Comparison of ENCODE assay signal across 14 mouse cellular contexts in the genomic region with DNA sequence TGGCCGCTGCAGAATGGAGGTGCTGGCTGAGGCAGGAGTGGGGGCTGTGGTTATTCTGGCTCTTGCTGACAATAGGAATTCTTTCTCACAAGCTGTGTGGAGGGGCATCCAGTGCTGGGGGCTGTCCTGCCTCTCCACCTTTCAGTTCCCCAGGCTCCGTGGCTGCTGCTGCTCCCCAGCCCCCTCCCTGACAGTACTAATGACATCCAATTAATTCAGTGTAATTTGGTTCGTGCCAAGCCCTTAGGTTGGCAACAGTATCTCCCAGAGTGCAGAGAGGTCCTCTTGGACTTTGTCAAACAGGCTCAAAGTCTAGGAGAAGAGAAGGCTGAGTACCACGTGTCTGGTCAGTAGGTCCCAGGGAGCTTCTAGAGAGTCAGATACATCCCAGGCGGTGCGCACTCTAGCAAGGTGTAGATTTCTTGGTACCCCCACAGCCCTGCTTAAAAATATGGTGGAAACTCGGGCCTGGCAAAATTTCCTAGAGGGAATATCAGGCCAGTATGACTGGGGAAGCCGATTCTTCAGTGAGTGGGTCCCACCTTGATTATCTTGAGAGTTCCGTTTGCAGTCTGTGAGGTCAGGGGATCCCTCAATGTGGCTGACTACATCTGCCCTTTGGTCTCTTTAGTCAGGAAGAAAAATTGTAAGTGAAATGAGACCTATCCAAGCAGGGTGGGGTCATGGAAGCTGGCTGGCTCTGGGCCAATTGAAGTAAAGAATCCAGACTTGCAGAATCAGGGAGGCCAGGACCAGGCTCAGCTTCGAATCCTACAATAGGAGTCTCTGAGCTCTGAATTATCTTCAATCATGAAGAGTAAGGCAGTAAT. TPM values are rescaled to one million over a fixed set of nuclear protein-coding genes. Genes with fewer than 3 reads are reported as not detected.
DNase-seq lines count a peak whose midpoint lies in the region; ATAC-seq and TF ChIP-seq lines count a peak whose summit lies in the region.
"Had no signal": no experiment of that assay in that cellular context is flagged by ENCODE, and none has a peak within 500 bp of the region (broad histone marks: within the 10 kb centered on the region; RNA-seq: fewer than 3 reads in every experiment).

No protein-coding gene starts in this region.

- H3K4me2 ChIP-seq in forebrain, embryonic 14.5 days (ENCODE audit: low read length) = no peak overlapping the region
- no peak overlapping the region for H3K4me2 ChIP-seq in forebrain, embryonic 12.5 days
- no peak overlapping the region; the same call in 1 of the 2 replicates for H3K4me2 ChIP-seq in midbrain, embryonic 13.5 days (replicated peaks)
- H3K4me2 ChIP-seq in midbrain, postnatal 0 days (ENCODE audit: low read depth, low read length, poor library complexity, severe bottlenecking) = no peak overlapping the region
- H3K4me2 ChIP-seq: heart, embryonic 12.5 days; liver, embryonic 13.5 days had no signal

- no peak overlapping the region for H3K4me3 ChIP-seq in forebrain, embryonic 14.5 days (ENCODE audit: low read depth, low read length)
- no peak overlapping the region for H3K4me3 ChIP-seq in forebrain, embryonic 12.5 days (replicated peaks)
- H3K4me3 ChIP-seq in midbrain, embryonic 13.5 days (replicated peaks) = no peak overlapping the region
- no peak overlapping the region for H3K4me3 ChIP-seq in midbrain, postnatal 0 days (ENCODE audit: low read depth, low read length)
- no peak overlapping the region for H3K4me3 ChIP-seq in kidney, adult 2 months (ENCODE audit: insufficient read depth, low read depth, low read length)
- no peak overlapping the region for H3K4me3 ChIP-seq in small intestine, adult 2 months (ENCODE audit: low read depth, low read length)
- H3K4me3 ChIP-seq: heart, embryonic 12.5 days; liver, embryonic 13.5 days had no signal

- DNase-seq in forebrain, embryonic 14.5 days (ENCODE audit: low spot score) = peak; percentile 45
- no peak for DNase-seq in midbrain, postnatal 0 days (ENCODE audit: low spot score)
- DNase-seq in kidney, adult 2 months = peak; percentile 87
- DNase-seq in spleen, postnatal 36 days (ENCODE audit: low spot score in 2 of 2) = no peak
- DNase-seq: cerebellum, postnatal 10 days; embryo, embryonic 11 days; heart, postnatal 36 days; liver, embryonic 13.5 days; thymus, postnatal 25 days had no signal

- no peak overlapping the region for H3K27ac ChIP-seq in forebrain, embryonic 14.5 days (ENCODE audit: low read depth, low read length)
- no peak overlapping the region for H3K27ac ChIP-seq in forebrain, embryonic 12.5 days
- no peak overlapping the region; the same call in 1 of the 2 replicates for H3K27ac ChIP-seq in midbrain, embryonic 13.5 days
- H3K27ac ChIP-seq in midbrain, postnatal 0 days (ENCODE audit: low read depth, low read length) = no peak overlapping the region
- H3K27ac ChIP-seq in kidney, adult 2 months (ENCODE audit: insufficient read depth, low read depth, low read length) = no peak overlapping the region
- peak overlapping the region; percentile 72 for H3K27ac ChIP-seq in small intestine, adult 2 months (ENCODE audit: insufficient read depth, low read depth, low read length)
- H3K27ac ChIP-seq: liver, embryonic 13.5 days had no signal

- TF ChIP-seq POLR2A in kidney, adult 2 months (IDR thresholded peaks at IDR 0.05; ENCODE audit: low read depth, low read length) = no peak
- no peak for TF ChIP-seq POLR2A in small intestine, adult 2 months (IDR thresholded peaks at IDR 0.05; ENCODE audit: low read depth, low read length)

- TF ChIP-seq CTCF in midbrain, postnatal 0 days (IDR thresholded peaks at IDR 0.05) = no peak
- TF ChIP-seq CTCF in kidney, adult 2 months (conservative IDR thresholded peaks at IDR 0.05; ENCODE audit: insufficient read depth, insufficient read length, low read depth, low read length) = no peak
- TF ChIP-seq CTCF in small intestine, adult 2 months (IDR thresholded peaks at IDR 0.05; ENCODE audit: extremely low read depth, insufficient read length, insufficient replicate concordance, low read depth, low read length) = no peak

- no peaks in the 10 kb centered on the region for H3K27me3 ChIP-seq in forebrain, embryonic 14.5 days (replicated peaks; ENCODE audit: control insufficient read depth, insufficient read depth, low read length)
- H3K27me3 ChIP-seq in forebrain, embryonic 12.5 days = no peaks in the 10 kb centered on the region; the same call in 1 of the 2 replicates
- peaks cover 3% of the 10 kb centered on the region; the same call in 1 of the 2 replicates for H3K27me3 ChIP-seq in midbrain, embryonic 13.5 days
- no peaks in the 10 kb centered on the region; the same call in 1 of the 2 replicates for H3K27me3 ChIP-seq in midbrain, postnatal 0 days (ENCODE audit: insufficient read depth, low read length)
- H3K27me3 ChIP-seq in kidney, adult 2 months (replicated peaks; ENCODE audit: control insufficient read depth, insufficient read depth, low read length) = no peaks in the 10 kb centered on the region
- H3K27me3 ChIP-seq in small intestine, adult 2 months (ENCODE audit: control insufficient read depth, insufficient read depth, low read length) = no peaks in the 10 kb centered on the region
- H3K27me3 ChIP-seq: heart, embryonic 12.5 days had no signal

- WGBS in forebrain, embryonic 14.5 days = 42% methylated on average over 10 of the region's 10 CpGs
- WGBS in forebrain, embryonic 12.5 days = 52% methylated on average over 10 of the region's 10 CpGs
- WGBS in midbrain, embryonic 13.5 days = 57% methylated on average over 10 of the region's 10 CpGs
- 62% methylated on average over 10 of the region's 10 CpGs for WGBS in midbrain, postnatal 0 days
- WGBS in kidney, adult 2 months = 55% methylated on average over 10 of the region's 10 CpGs
- WGBS in small intestine, adult 2 months = 31% methylated on average over 10 of the region's 10 CpGs

- H3K4me1 ChIP-seq in forebrain, embryonic 14.5 days (ENCODE audit: control insufficient read depth, insufficient read depth, low read length) = peaks cover 11% of the 10 kb centered on the region
- H3K4me1 ChIP-seq in forebrain, embryonic 12.5 days = peaks cover 19% of the 10 kb centered on the region
- H3K4me1 ChIP-seq in midbrain, embryonic 13.5 days (replicated peaks) = peaks cover 26% of the 10 kb centered on the region
- H3K4me1 ChIP-seq in midbrain, postnatal 0 days (ENCODE audit: insufficient read depth, low read length) = 0 out of 2 replicates have a peak, but pooled peaks cover 4% of the 10 kb centered on the region
- H3K4me1 ChIP-seq in kidney, adult 2 months (ENCODE audit: control insufficient read depth, insufficient read depth, low read length) = no peaks in the 10 kb centered on the region
- H3K4me1 ChIP-seq in small intestine, adult 2 months (ENCODE audit: control insufficient read depth, insufficient read depth, insufficient read length, low read length) = peaks cover 20% of the 10 kb centered on the region
- H3K4me1 ChIP-seq: liver, embryonic 13.5 days had no signal

- H3K9ac ChIP-seq in forebrain, embryonic 14.5 days (ENCODE audit: low read length) = no peak overlapping the region
- H3K9ac ChIP-seq in forebrain, embryonic 12.5 days = no peak overlapping the region
- H3K9ac ChIP-seq in midbrain, embryonic 13.5 days (replicated peaks) = peak overlapping the region; percentile 14; the same call in 1 of the 2 replicates
- no peak overlapping the region for H3K9ac ChIP-seq in midbrain, postnatal 0 days (replicated peaks; ENCODE audit: low read length, poor library complexity, severe bottlenecking)
- H3K9ac ChIP-seq: heart, embryonic 12.5 days; liver, embryonic 13.5 days had no signal

- ATAC-seq in forebrain, embryonic 14.5 days = 0 out of 2 replicates have a peak, but pooled peaks have one; percentile 23
- ATAC-seq in forebrain, embryonic 12.5 days (ENCODE audit: low FRiP score) = no peak
- no peak for ATAC-seq in midbrain, embryonic 13.5 days
- ATAC-seq in midbrain, postnatal 0 days (ENCODE audit: low FRiP score) = no peak
- ATAC-seq: Patski had no signal

- no peaks in the 10 kb centered on the region for H3K9me3 ChIP-seq in forebrain, embryonic 14.5 days (replicated peaks; ENCODE audit: control insufficient read depth, low read length)
- H3K9me3 ChIP-seq in forebrain, embryonic 12.5 days = no peaks in the 10 kb centered on the region
- H3K9me3 ChIP-seq in midbrain, embryonic 13.5 days = no peaks in the 10 kb centered on the region
- no peaks in the 10 kb centered on the region for H3K9me3 ChIP-seq in midbrain, postnatal 0 days (ENCODE audit: low read length)
- H3K9me3 ChIP-seq: heart, embryonic 12.5 days; liver, embryonic 13.5 days had no signal

- H3K36me3 ChIP-seq in forebrain, embryonic 14.5 days (ENCODE audit: control insufficient read depth, insufficient read depth, low read length) = no peaks in the 10 kb centered on the region
- H3K36me3 ChIP-seq in forebrain, embryonic 12.5 days (replicated peaks) = no peaks in the 10 kb centered on the region
- H3K36me3 ChIP-seq in midbrain, embryonic 13.5 days = no peaks in the 10 kb centered on the region
- no peaks in the 10 kb centered on the region for H3K36me3 ChIP-seq in midbrain, postnatal 0 days (ENCODE audit: insufficient read depth, low read length)
- no peaks in the 10 kb centered on the region for H3K36me3 ChIP-seq in kidney, adult 2 months (ENCODE audit: control insufficient read depth, insufficient read depth, low read length)
- no peaks in the 10 kb centered on the region for H3K36me3 ChIP-seq in small intestine, adult 2 months (ENCODE audit: control insufficient read depth, insufficient read depth, low read length)
- H3K36me3 ChIP-seq: heart, embryonic 12.5 days; liver, embryonic 13.5 days had no signal

RNA-seq across cellular contexts. Expression of a gene that starts 26.5 kb away (rescaled TPM):
- polyA plus RNA-seq in forebrain, embryonic 14.5 days (2014; fragmentation: Nextera tagmentation; extraction: Ambion mirVana) = 40.7 and 48.9 TPM in 2 replicates
- polyA plus RNA-seq in forebrain, embryonic 12.5 days (2016; fragmentation: Nextera tagmentation; extraction: Ambion mirVana) = 36.5 and 40.3 TPM in 2 replicates
- polyA plus RNA-seq in midbrain, embryonic 13.5 days (2015; fragmentation: Nextera tagmentation; extraction: Ambion mirVana) = 33.2 and 34.3 TPM in 2 replicates
- 27.0 and 31.6 TPM in 2 replicates for total RNA-seq in midbrain, postnatal 0 days (2014; rRNA removed)
- polyA plus RNA-seq in midbrain, postnatal 0 days (2015; fragmentation: Nextera tagmentation; extraction: Ambion mirVana) = 28.9 and 34.4 TPM in 2 replicates
- polyA plus RNA-seq in kidney, adult 2 months (2012; rRNA removed) = 56.9 and 60.1 TPM in 2 replicates
- polyA plus RNA-seq in small intestine, adult 2 months (2012; rRNA removed) = 17.8 and 27.4 TPM in 2 replicates

RNA-seq across cellular contexts. Expression of a gene that starts 48.3 kb away (rescaled TPM):
- 21.8 and 22.1 TPM in 2 replicates for polyA plus RNA-seq in forebrain, embryonic 14.5 days (2014; fragmentation: Nextera tagmentation; extraction: Ambion mirVana)
- 24.8 and 26.0 TPM in 2 replicates for polyA plus RNA-seq in forebrain, embryonic 12.5 days (2016; fragmentation: Nextera tagmentation; extraction: Ambion mirVana)
- 25.3 and 28.2 TPM in 2 replicates for polyA plus RNA-seq in midbrain, embryonic 13.5 days (2015; fragmentation: Nextera tagmentation; extraction: Ambion mirVana)
- total RNA-seq in midbrain, postnatal 0 days (2014; rRNA removed) = 24.7 and 30.2 TPM in 2 replicates
- polyA plus RNA-seq in midbrain, postnatal 0 days (2015; fragmentation: Nextera tagmentation; extraction: Ambion mirVana) = 49.4 and 51.4 TPM in 2 replicates
- polyA plus RNA-seq in kidney, adult 2 months (2012; rRNA removed) = 22.4 and 24.9 TPM in 2 replicates
- 11.4 and 14.0 TPM in 2 replicates for polyA plus RNA-seq in small intestine, adult 2 months (2012; rRNA removed)

Comparison
In these comparisons a context has a peak if more than half of its experiments do, and no peak if none do; other contexts are left out.
1. DNase-seq: peak in forebrain, embryonic 14.5 days (single experiment) and kidney, adult 2 months (single experiment); none in midbrain, postnatal 0 days (single experiment) and spleen, postnatal 36 days (0 of 2).